Mouse (Mus musculus) stomach, embryonic 16.5 days (tissue): ENCODE measurements around the gene Gm12166. TPM values are rescaled to one million over a fixed set of nuclear protein-coding genes. Genes with fewer than 3 reads are reported as not detected.
A peak's percentile ranks its signal among the peaks of the same experiment; 100 is the strongest.
"Not testable (repeated sequence)": the region's sequence is repeated elsewhere in the genome, so short reads cannot be mapped to it uniquely, and the experiment has no call there.

Experiments
- ATAC-seq: fragments of 200-750 bp; cut with Nextera tagmentation; 2 replicates; pipeline ENCODE4 v1.8.0; 2017; ENCODE audit warnings: moderate number of reproducible peaks, moderate TSS enrichment; ENCODE audit not compliant: insufficient read depth, low FRiP score
- H3K27ac ChIP-seq: fragments of 300-500 bp; sonication (generic); 2 replicates; pipeline ENCODE4 v1.5.1; 2014; ENCODE audit warnings: low read length
- H3K27me3 ChIP-seq: fragments of 300-500 bp; sonication (generic); 2 replicates; pipeline ENCODE4 v1.6.1; 2014; ENCODE audit warnings: low read length, control low read depth, mixed read lengths; ENCODE audit not compliant: control insufficient read depth, insufficient read depth
- H3K36me3 ChIP-seq: fragments of 300-500 bp; sonication (generic); 2 replicates; pipeline ENCODE4 v1.6.1; 2014; ENCODE audit warnings: low read length; ENCODE audit not compliant: control insufficient read depth, insufficient read depth
- H3K4me1 ChIP-seq: fragments of 300-500 bp; sonication (generic); 2 replicates; pipeline ENCODE4 v1.6.1; 2014; ENCODE audit warnings: low read length, control low read depth, mixed read lengths; ENCODE audit not compliant: control insufficient read depth, insufficient read depth
- H3K4me2 ChIP-seq: fragments of 300-500 bp; sonication (generic); 2 replicates; pipeline ENCODE4 v1.6.1; 2014; ENCODE audit warnings: low read depth, low read length, mixed read lengths
- H3K4me3 ChIP-seq: fragments of 300-500 bp; sonication (generic); replicated peaks from 2 replicates; pipeline ENCODE4 v1.5.1; 2014; ENCODE audit warnings: mild to moderate bottlenecking, low read length
- H3K9ac ChIP-seq: fragments of 300-500 bp; sonication (generic); 2 replicates; pipeline ENCODE4 v1.6.1; 2014; ENCODE audit warnings: low read length
- H3K9me3 ChIP-seq: fragments of 300-500 bp; sonication (generic); replicated peaks from 2 replicates; pipeline ENCODE4 v1.6.1; 2016; ENCODE audit warnings: low read length, control low read depth; ENCODE audit not compliant: control insufficient read depth
- WGBS: fragments of 180-500 bp; shearing (Covaris S2); extraction: QIAGEN DNeasy Blood & Tissue Kit; methylation state at CpG from one replicate; pipeline ENCODE4 v1.1.7; 2014; 5-methylcytosine and 5-hydroxymethylcytosine counted together
- polyA plus RNA-seq: library from polyadenylated mRNA; unstranded; fragments of >200 nt; fragmentation: Nextera tagmentation; extraction: Ambion mirVana; gene quantifications from 2 replicates; pipeline ENCODE4 v1.2.1, GENCODE M21; 2015

Gene Gm12166
- 4.7 and 7.9 TPM in 2 replicates for polyA plus RNA-seq

DNA sequence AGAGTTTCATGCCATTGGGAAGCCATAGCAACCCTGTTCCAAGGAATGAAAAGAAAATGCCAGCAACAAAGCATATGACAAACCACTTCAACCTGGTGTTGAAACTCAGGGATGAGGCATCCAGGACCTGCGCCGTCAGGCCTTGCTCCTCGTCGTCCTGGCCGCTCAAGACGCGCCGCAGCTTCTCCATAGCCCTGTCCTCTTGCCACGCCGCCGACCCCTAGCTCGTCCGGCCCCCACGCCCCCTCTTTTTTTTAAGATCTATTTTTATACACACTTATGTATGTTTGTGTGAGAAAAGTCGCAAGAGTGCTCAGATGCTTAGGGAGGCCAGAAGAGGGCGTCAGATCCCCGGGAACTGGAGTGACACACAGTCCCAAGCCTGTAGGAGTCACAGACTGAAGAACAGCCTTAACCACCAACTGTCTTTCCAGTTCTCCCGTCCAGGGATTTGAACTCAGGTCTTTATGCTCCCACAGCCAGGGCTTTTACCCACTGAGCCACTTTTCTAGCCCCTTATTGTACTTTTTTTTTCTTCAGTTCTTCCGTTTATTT, at the start of gene Gm12166:
Gene Gm12166, minus strand, starts transcription at position 217 of the 555 bp plus-strand sequence.
- 29% methylated on average over 19 of the region's 19 CpGs for WGBS
- not testable (repeated sequence) for H3K4me3 ChIP-seq, H3K9ac ChIP-seq, H3K4me1 ChIP-seq, H3K4me2 ChIP-seq, H3K9me3 ChIP-seq, H3K27ac ChIP-seq, ATAC-seq, H3K27me3 ChIP-seq, H3K36me3 ChIP-seq

GRCm38 (mm10) chr11:46097062-46097461, 44.9 kb upstream of the Gm12166 start:
- Histone ChIP-seq H3K9ac (no peak overlapping the region), H3K4me2 (no peak overlapping the region), H3K9me3 (no peaks in the 10 kb centered on the region), H3K4me1 (0 out of 2 replicates have a peak, but pooled peaks cover 1% of the 10 kb centered on the region), H3K4me3 (no peak overlapping the region), H3K36me3 (peaks cover 3% of the 10 kb centered on the region; the same call in 1 of the 2 replicates), H3K27me3 (no peaks in the 10 kb centered on the region), H3K27ac (no peak overlapping the region)
- WGBS: 73% methylated on average over 3 of the region's 3 CpGs
- ATAC-seq: no peak

DNA sequence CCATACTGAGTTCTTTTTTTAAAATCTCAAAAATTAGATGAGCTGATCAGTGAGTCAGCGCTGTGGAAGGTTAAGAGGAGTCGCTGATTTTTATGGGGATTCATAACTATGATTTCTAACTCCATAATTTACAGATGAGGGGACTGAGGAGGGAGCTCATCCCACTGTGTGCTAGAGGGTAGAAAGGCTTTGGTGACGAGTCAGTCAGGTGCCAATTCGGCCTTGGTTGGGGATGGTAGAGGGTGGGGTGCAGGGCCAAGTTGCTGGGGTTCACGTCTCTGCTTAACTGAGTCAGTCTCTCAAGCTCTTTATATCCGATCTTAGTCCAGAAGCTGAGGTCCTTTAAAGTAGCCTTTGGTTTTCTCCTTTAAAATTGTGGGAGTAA, 44.1 kb upstream of the Gm12166 start:
- Histone ChIP-seq H3K27me3 (no peaks in the 10 kb centered on the region), H3K4me3 (no peak overlapping the region), H3K4me2 (no peak overlapping the region), H3K27ac (no peak overlapping the region), H3K36me3 (peaks cover 3% of the 10 kb centered on the region; the same call in 1 of the 2 replicates), H3K4me1 (0 out of 2 replicates have a peak, but pooled peaks cover 4% of the 10 kb centered on the region), H3K9ac (no peak overlapping the region), H3K9me3 (no peaks in the 10 kb centered on the region)
- no peak for ATAC-seq
- 90% methylated on average over 6 of the region's 6 CpGs for WGBS

DNA sequence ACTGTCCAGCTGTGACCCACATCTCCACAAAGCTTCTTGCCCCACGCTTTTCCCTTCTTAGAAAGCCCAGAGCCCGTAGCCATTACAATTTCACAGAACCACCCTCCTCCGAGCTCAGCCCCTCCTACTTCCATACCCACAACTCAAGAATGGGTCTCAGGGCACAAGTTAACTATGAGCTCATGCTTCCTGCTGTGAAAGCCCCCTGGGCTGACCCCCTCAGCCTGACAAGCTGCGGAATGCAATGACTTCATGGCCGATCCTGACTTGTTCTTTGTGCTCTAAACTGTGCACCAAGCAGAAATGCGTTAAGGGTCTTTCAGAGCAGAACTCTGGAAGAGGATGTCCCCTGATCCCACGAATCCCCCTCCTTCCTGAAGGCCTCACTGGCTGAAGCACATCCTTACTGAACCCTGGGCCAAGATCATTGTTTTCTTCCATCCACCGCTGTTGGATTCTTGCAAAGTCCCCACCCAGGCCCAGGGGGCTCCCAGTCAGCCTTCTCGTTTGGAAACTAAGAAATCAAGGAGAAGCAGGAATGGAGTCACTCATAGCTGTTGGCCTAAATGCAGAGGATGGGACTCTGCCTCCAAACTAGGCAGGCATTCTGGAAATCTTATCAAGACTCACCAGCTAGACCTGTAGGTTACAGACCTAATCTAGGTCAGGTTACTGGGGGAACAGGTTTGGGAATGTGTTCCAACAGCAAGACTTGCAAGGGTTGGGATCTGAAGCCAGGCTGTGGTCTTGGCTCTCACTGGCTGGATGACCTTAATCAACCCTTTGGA, 43.5 kb upstream of the Gm12166 start:
- Histone ChIP-seq H3K4me3 (no peak overlapping the region), H3K9me3 (no peaks in the 10 kb centered on the region), H3K4me2 (no peak overlapping the region), H3K27ac (no peak overlapping the region), H3K4me1 (0 out of 2 replicates have a peak, but pooled peaks cover 7% of the 10 kb centered on the region), H3K9ac (no peak overlapping the region), H3K27me3 (no peaks in the 10 kb centered on the region), H3K36me3 (peaks cover 3% of the 10 kb centered on the region; the same call in 1 of the 2 replicates)
- peak; percentile 28; the same call in 1 of the 2 replicates for ATAC-seq
- 58% methylated on average over 9 of the region's 9 CpGs for WGBS

DNA sequence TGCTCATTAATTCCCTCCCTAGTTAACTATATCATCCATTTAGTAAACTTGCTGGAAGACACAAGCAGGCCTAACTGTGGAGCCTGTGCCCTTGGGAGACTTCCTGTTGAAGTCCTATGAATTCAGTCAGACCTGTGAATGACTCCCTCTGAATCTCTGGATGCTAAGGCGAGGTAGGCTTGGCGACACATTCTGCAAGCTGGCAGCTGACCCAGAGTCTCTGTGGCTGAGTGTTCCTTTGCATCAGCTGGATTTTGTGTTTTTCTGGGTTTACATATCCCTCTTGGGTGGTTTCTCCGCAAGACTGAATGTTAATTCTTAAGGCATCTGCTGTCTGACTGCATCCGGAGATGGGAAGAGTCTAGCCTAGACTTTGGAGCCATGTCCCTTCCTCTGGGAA, 40.0 kb upstream of the Gm12166 start:
- H3K4me2 ChIP-seq: no peak overlapping the region
- H3K36me3 ChIP-seq: peaks cover 3% of the 10 kb centered on the region; the same call in 1 of the 2 replicates
- H3K4me3 ChIP-seq: no peak overlapping the region
- ATAC-seq: no peak
- H3K9me3 ChIP-seq: no peaks in the 10 kb centered on the region
- H3K27ac ChIP-seq: peak overlapping the region; percentile 9
- H3K9ac ChIP-seq: no peak overlapping the region
- no peaks in the 10 kb centered on the region for H3K27me3 ChIP-seq
- WGBS: 63% methylated on average over 4 of the region's 4 CpGs
- peaks cover 26% of the 10 kb centered on the region for H3K4me1 ChIP-seq

- no peak overlapping the region for H3K4me3 ChIP-seq
- peaks cover 29% of the 10 kb centered on the region for H3K4me1 ChIP-seq
- H3K9ac ChIP-seq: no peak overlapping the region
- peaks cover 3% of the 10 kb centered on the region; the same call in 1 of the 2 replicates for H3K36me3 ChIP-seq
- ATAC-seq: no peak
- no peak overlapping the region for H3K4me2 ChIP-seq
- WGBS: 37% methylated on average over 10 of the region's 10 CpGs
- H3K27ac ChIP-seq: peak overlapping the region; percentile 2
- no peaks in the 10 kb centered on the region for H3K27me3 ChIP-seq
- no peaks in the 10 kb centered on the region for H3K9me3 ChIP-seq
Observed at GRCm38 (mm10) chr11:46090951-46091667, 39.0 kb upstream of the Gm12166 start.

- H3K9ac ChIP-seq: no peak overlapping the region
- H3K27me3 ChIP-seq: no peaks in the 10 kb centered on the region
- no peaks in the 10 kb centered on the region for H3K9me3 ChIP-seq
- H3K27ac ChIP-seq: peak overlapping the region; percentile 81
- H3K36me3 ChIP-seq: peaks cover 3% of the 10 kb centered on the region; the same call in 1 of the 2 replicates
- 90% methylated on average over 10 of the region's 10 CpGs for WGBS
- no peak for ATAC-seq
- H3K4me3 ChIP-seq: no peak overlapping the region
- H3K4me2 ChIP-seq: no peak overlapping the region
- peaks cover 30% of the 10 kb centered on the region for H3K4me1 ChIP-seq
Observed at GRCm38 (mm10) chr11:46090036-46090725, 38.1 kb upstream of the Gm12166 start.

- Histone ChIP-seq H3K4me2 (no peak overlapping the region), H3K4me1 (peaks cover 39% of the 10 kb centered on the region), H3K27me3 (no peaks in the 10 kb centered on the region), H3K36me3 (peaks cover 3% of the 10 kb centered on the region; the same call in 1 of the 2 replicates), H3K9ac (no peak overlapping the region), H3K27ac (peak overlapping the region; percentile 81), H3K9me3 (no peaks in the 10 kb centered on the region), H3K4me3 (no peak overlapping the region)
- ATAC-seq: peak; percentile 66; the same call in 1 of the 2 replicates
- 66% methylated on average over 4 of the region's 4 CpGs for WGBS
Observed at GRCm38 (mm10) chr11:46089081-46089713, 37.1 kb upstream of the Gm12166 start.
